Mouse (Mus musculus) midbrain, postnatal 0 days (tissue): ENCODE measurements at regions not wholly inside any gene's neighbourhood (a gene's known extent, or its start where the extent isn't known, plus 50 kb on each side); places are given as distances from the start of the nearest gene placed in this dataset.

Experiments
- ATAC-seq: fragments of 200-750 bp; cut with Nextera tagmentation; 2 replicates; pipeline ENCODE4 v1.8.0; 2017; ENCODE audit warnings: moderate number of reproducible peaks, mild to moderate bottlenecking, moderate TSS enrichment, moderate library complexity; ENCODE audit not compliant: low FRiP score
- DNase-seq: peaks from one replicate; pipeline ENCODE4 v3.0.0-alpha.2; 2015; ENCODE audit warnings: low spot score
- H3K27ac ChIP-seq: fragments of 300-500 bp; sonication (generic); 2 replicates; pipeline ENCODE4 v1.5.1; 2014; ENCODE audit warnings: low read depth, mild to moderate bottlenecking, low read length, mixed read lengths
- H3K27me3 ChIP-seq: fragments of 300-500 bp; sonication (generic); 2 replicates; pipeline ENCODE4 v1.6.1; 2014; ENCODE audit warnings: low read length, control low read depth, mixed read lengths; ENCODE audit not compliant: insufficient read depth
- H3K36me3 ChIP-seq: fragments of 300-500 bp; sonication (generic); 2 replicates; pipeline ENCODE4 v1.6.1; 2014; ENCODE audit warnings: low read length, control low read depth, mixed read lengths; ENCODE audit not compliant: insufficient read depth
- H3K4me1 ChIP-seq: fragments of 300-500 bp; sonication (generic); 2 replicates; pipeline ENCODE4 v1.6.1; 2014; ENCODE audit warnings: mild to moderate bottlenecking, control low read depth, antibody characterized with exemption, low read length, mixed read lengths; ENCODE audit not compliant: insufficient read depth
- H3K4me2 ChIP-seq: fragments of 300-500 bp; sonication (generic); 2 replicates; pipeline ENCODE4 v1.6.1; 2014; ENCODE audit warnings: low read depth, mild to moderate bottlenecking, low read length, mixed read lengths; ENCODE audit not compliant: poor library complexity, severe bottlenecking
- H3K4me3 ChIP-seq: fragments of 300-500 bp; sonication (generic); 2 replicates; pipeline ENCODE4 v1.5.1; 2014; ENCODE audit warnings: low read depth, mild to moderate bottlenecking, low read length, moderate library complexity
- H3K9ac ChIP-seq: fragments of 300-500 bp; sonication (generic); replicated peaks from 2 replicates; pipeline ENCODE4 v1.6.1; 2014; ENCODE audit warnings: mild to moderate bottlenecking, low read length, moderate library complexity, mixed read lengths; ENCODE audit not compliant: poor library complexity, severe bottlenecking
- H3K9me3 ChIP-seq: fragments of 300-500 bp; sonication (generic); 2 replicates; pipeline ENCODE4 v1.6.1; 2016; ENCODE audit warnings: low read length, control low read depth
- CTCF ChIP-seq: IDR thresholded peaks from 2 replicates; pipeline ENCODE4 v1.5.1; 2016; ENCODE audit warnings: antibody characterized with exemption, mild to moderate bottlenecking
- WGBS: fragments of 180-500 bp; shearing (Covaris S2); extraction: QIAGEN DNeasy Blood & Tissue Kit; methylation state at CpG from one replicate; pipeline ENCODE4 v1.1.7; 2014; 5-methylcytosine and 5-hydroxymethylcytosine counted together

DNA sequence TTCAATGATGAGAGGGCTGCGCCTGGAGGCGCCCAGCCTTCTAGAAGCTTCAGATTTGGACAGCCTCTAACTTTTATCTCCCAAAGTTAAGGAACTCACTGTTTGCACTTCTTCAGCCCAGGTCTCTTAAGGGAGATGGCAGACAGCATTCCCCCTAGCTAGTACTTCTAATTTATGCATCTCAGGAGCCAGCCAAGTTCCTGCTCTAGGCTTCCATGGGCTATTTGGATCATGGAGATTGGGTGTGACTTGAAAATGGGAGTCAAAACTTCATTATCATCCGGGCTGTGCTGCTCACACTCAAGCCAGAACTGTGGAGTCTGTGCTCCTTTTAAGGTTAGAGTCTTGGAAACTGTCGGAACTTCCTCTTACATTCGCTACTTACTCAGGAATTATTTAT is 158.7 kb downstream of the Gm12728 start:
- Histone ChIP-seq H3K27ac (no peak overlapping the region), H3K36me3 (no peaks in the 10 kb centered on the region), H3K27me3 (no peaks in the 10 kb centered on the region), H3K9ac (no peak overlapping the region), H3K4me2 (no peak overlapping the region), H3K9me3 (no peaks in the 10 kb centered on the region), H3K4me1 (no peaks in the 10 kb centered on the region), H3K4me3 (no peak overlapping the region)
- no peak for TF ChIP-seq CTCF
- 88% methylated on average over 5 of the region's 5 CpGs for WGBS
- ATAC-seq (no peak), DNase-seq (no peak)

DNA sequence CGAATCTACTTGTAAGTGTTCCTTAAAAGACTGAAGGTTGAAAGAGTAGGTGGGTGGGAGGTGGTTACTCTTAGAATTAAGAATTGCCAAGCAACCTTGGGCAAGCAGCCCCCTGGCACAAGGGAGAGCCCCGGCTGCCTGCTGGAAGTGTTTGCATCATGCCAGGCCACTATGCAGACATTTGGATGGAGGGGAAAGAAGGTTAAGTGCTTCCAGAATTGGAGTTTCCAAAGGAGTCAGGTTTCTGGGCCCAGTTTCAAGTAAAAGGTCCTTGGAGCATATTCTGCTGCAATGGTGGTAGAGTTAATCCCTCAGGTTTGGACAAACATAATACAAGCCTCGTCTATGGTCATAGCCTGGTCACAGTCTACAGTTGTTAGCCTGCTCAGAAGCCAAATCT is 162.7 kb downstream of the Gm12728 start:
- Histone ChIP-seq H3K4me3 (no peak overlapping the region), H3K27me3 (no peaks in the 10 kb centered on the region), H3K4me2 (no peak overlapping the region), H3K4me1 (no peaks in the 10 kb centered on the region), H3K27ac (no peak overlapping the region), H3K9me3 (no peaks in the 10 kb centered on the region), H3K36me3 (no peaks in the 10 kb centered on the region), H3K9ac (no peak overlapping the region)
- TF ChIP-seq CTCF = no peak
- no peak for DNase-seq
- 74% methylated on average over 3 of the region's 3 CpGs for WGBS
- no peak for ATAC-seq

DNA sequence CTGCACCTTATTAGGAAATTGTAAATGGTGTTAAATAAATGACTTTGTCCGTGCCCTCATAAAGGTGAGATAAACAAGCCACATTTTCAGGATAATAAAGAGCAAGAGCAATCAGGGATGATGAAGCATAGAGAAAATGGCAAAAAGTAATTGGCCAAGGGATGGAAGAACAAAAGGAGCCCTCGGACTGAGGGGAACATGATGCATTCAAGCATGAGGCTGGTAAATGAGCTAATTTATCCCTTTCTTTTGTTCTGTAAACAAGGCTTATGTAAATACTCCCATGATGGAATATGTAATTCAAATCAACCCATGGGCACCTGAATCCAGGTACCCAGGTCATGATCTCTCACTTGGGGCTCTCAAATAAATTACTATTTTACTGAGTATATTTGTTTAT is 166.8 kb downstream of the Gm12728 start:
- 64% methylated on average over 2 of the region's 2 CpGs for WGBS

DNA sequence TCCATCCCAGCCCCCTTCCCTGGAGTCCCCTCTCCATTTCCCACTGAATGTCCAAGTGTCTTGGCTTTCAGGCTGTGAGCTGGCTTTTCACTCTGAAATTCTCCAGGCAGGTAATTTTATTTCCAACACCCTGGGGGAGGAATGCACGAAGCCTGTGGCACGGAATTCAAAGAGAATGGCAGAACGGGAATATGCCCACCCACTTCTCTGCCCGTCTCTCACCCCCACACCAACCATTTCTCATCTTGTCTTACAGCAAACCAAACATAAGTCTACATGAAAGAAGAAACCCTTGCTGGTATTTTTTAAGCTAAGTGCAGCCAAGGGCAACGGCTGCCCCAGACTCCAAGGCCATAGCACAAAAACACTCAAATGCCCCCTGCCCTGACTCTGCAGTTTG is 168.7 kb downstream of the Gm12728 start:
- WGBS = 67% methylated on average over 5 of the region's 5 CpGs

More for the DNA sequence above, 166.8 kb downstream of the Gm12728 start:
- H3K9me3 ChIP-seq = no peaks in the 10 kb centered on the region
- H3K27ac ChIP-seq = no peak overlapping the region
- no peak overlapping the region for H3K4me3 ChIP-seq
- no peak for DNase-seq
- H3K9ac ChIP-seq = no peak overlapping the region
- no peaks in the 10 kb centered on the region for H3K27me3 ChIP-seq
- H3K36me3 ChIP-seq = no peaks in the 10 kb centered on the region
- H3K4me2 ChIP-seq = no peak overlapping the region
- H3K4me1 ChIP-seq = no peaks in the 10 kb centered on the region
- no peak for ATAC-seq
- no peak for TF ChIP-seq CTCF

DNA sequence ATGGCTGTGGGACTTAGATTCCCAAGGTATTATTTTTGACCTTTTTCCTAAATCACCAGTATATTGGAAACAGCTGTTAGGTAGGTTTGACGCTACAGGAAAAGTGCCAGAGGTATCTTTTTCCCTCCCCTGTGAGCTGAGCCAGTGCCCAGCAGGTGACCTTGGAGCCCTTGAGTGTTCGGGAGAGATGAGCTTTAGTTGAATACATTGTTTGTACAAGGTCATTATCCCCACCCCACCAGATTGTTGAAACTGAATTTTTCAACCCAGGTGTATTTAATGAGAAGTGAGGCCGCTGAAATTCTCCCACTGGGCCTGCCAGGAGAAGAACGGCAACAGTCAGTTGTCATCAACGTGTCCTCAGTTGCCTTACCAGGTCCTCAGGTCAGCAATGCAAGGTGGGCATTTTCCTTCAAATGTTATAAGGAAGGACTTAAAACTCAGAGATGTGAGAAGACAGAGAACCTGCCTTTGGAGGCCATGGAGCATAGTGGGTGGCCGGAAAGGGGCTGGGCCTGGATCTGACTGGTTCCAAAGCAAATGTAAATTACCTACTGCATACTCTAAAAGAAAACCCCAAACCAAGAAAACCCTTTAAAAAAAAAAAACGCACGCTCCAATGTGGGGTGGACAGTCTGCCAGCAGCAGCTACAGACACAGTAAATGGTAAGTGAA is 172.2 kb downstream of the Gm12728 start:
- 74% methylated on average over 8 of the region's 8 CpGs for WGBS
- Histone ChIP-seq H3K4me2 (no peak overlapping the region), H3K4me1 (no peaks in the 10 kb centered on the region), H3K36me3 (no peaks in the 10 kb centered on the region), H3K9ac (no peak overlapping the region), H3K4me3 (no peak overlapping the region), H3K27me3 (no peaks in the 10 kb centered on the region), H3K9me3 (no peaks in the 10 kb centered on the region), H3K27ac (no peak overlapping the region)
- TF ChIP-seq CTCF = no peak
- no peak for ATAC-seq
- no peak for DNase-seq

More for the DNA sequence above, 168.7 kb downstream of the Gm12728 start:
- Histone ChIP-seq H3K27me3 (no peaks in the 10 kb centered on the region), H3K4me2 (no peak overlapping the region), H3K4me3 (no peak overlapping the region), H3K36me3 (no peaks in the 10 kb centered on the region), H3K9ac (no peak overlapping the region), H3K27ac (no peak overlapping the region), H3K9me3 (no peaks in the 10 kb centered on the region), H3K4me1 (no peaks in the 10 kb centered on the region)
- ATAC-seq (no peak), DNase-seq (no peak)
- no peak for TF ChIP-seq CTCF

DNA sequence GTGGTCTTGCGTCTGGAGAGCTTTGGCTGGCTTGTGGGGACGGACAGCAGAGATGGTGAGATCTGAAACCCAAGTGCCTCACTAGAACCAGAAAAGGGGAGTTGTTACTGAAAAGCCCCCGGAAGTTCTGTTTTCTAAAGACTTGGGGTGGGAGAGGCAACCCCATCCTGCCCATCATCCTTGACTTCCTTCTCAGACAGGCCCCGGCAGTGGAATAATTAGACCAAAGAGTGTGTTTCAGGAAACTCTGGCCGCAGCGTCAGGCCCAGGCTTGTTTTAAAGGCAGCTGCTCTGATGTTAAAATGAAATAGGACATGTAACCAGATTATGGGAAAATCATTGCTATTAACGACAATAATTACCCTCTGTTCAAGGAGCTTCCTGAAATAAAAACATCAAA is 172.9 kb downstream of the Gm12728 start:
- Histone ChIP-seq H3K27me3 (no peaks in the 10 kb centered on the region), H3K4me1 (no peaks in the 10 kb centered on the region), H3K9me3 (no peaks in the 10 kb centered on the region), H3K9ac (no peak overlapping the region), H3K4me3 (no peak overlapping the region), H3K36me3 (no peaks in the 10 kb centered on the region), H3K27ac (no peak overlapping the region), H3K4me2 (no peak overlapping the region)
- TF ChIP-seq CTCF = no peak
- 75% methylated on average over 7 of the region's 7 CpGs for WGBS
- ATAC-seq = no peak
- DNase-seq = no peak
